Mouse (Mus musculus) cortical plate, adult 2 months (tissue): Measurements from ENCODE around the gene Rnft2.

ENCODE experiments used
- CTCF ChIP-seq: fragments of 200-500 bp; IDR thresholded peaks from 2 replicates; pipeline ENCODE4 v1.5.1; 2011; ENCODE audit warnings: mild to moderate bottlenecking, control low read depth, low read length; ENCODE audit not compliant: insufficient read depth; ENCODE audit errors: extremely low read depth
- POLR2A ChIP-seq: fragments of 200-500 bp; IDR thresholded peaks from 2 replicates; pipeline ENCODE4 v1.6.1; 2011; ENCODE audit warnings: mild to moderate bottlenecking, low read length, control low read depth; ENCODE audit not compliant: insufficient read depth; ENCODE audit errors: extremely low read depth

- TF ChIP-seq CTCF (no peak), POLR2A (no peak)
These were observed 54.4 kb downstream of the Rnft2 start for GRCm38 (mm10) chr5:118190491-118190890.
